In genomic region chr5:140201566-140201965, GRCm38 (mm10) we compare ENCODE assay signal across 18 mouse cellular contexts.
DNase-seq lines count a peak whose midpoint lies in the region; ATAC-seq and TF ChIP-seq lines count a peak whose summit lies in the region.
"Had no signal": no experiment of that assay in that cellular context is flagged by ENCODE, and none has a peak within 500 bp of the region (broad histone marks: within the 10 kb centered on the region; RNA-seq: fewer than 3 reads in every experiment).

No protein-coding gene starts in this region.

- TF ChIP-seq CTCF in Patski (IDR thresholded peaks at IDR 0.05): no peak

- no peaks in the 10 kb centered on the region for H3K27me3 ChIP-seq in Patski
- H3K27me3 ChIP-seq: embryonic facial prominence, embryonic 12.5 days; forebrain, embryonic 12.5 days; hindbrain, embryonic 15.5 days had no signal

- peak; percentile 75 to 85 for DNase-seq in adrenal gland, adult (ENCODE audit: inconsistent age in 2 of 2, low spot score in 1 of 2)
- DNase-seq in adrenal gland, postnatal 4 days (ENCODE audit: low spot score in 2 of 2): no peak
- DNase-seq in thymus, postnatal 25 days: peak; percentile 21
- DNase-seq in thymus, postnatal 14 days: no peak
- DNase-seq in Patski (ENCODE audit: low read depth, low spot score): peak; percentile 44
- DNase-seq in adrenal gland, postnatal 25 days: peak; percentile 34
- DNase-seq in testis, postnatal 10 days (ENCODE audit: low spot score): no peak
- DNase-seq in right cerebral cortex, postnatal 4 days: no peak
- DNase-seq: cerebellum, adult 11-12 months; cerebellum, adult 9-10 months; cerebellum, postnatal 25 days; gastrocnemius, postnatal 14 days; heart, postnatal 36 days had no signal

- in situ Hi-C loops in Patski (cut with MboI; ENCODE audit: low pct_unique_long_range_greater_than_20kb): loop anchor here (10.0 kb wide), 2 partner anchors 193 to 367 kb away; no protein-coding TSS in a partner anchor

- POLR2A ChIA-PET in Patski (lab: Charles Lee): interaction anchor here (0.7 kb wide), 1 partner anchor 87 kb away, joined by 3 read pairs; no protein-coding TSS in a partner anchor

- CTCF ChIA-PET in Patski (lab: Charles Lee): no interaction called here

- ATAC-seq in Patski: no peak
- ATAC-seq: forebrain, embryonic 16.5 days; intestine, embryonic 16.5 days had no signal

Comparison
In these comparisons a context has a peak if more than half of its experiments do, and no peak if none do; other contexts are left out.
1. DNase-seq: peak in adrenal gland, adult (2 of 2), thymus, postnatal 25 days (single experiment), Patski (single experiment) and adrenal gland, postnatal 25 days (single experiment); none in adrenal gland, postnatal 4 days (0 of 2), thymus, postnatal 14 days (single experiment), testis, postnatal 10 days (single experiment) and right cerebral cortex, postnatal 4 days (single experiment).